Mouse (Mus musculus): Measurements from ENCODE around the gene Kat6b. TPM values are rescaled to one million over a fixed set of nuclear protein-coding genes. Genes with fewer than 3 reads are reported as not detected.

Kat6b gene
- polyA plus RNA-seq, 1 experiment from 2014 or later, result 21.4 TPM

DNA sequence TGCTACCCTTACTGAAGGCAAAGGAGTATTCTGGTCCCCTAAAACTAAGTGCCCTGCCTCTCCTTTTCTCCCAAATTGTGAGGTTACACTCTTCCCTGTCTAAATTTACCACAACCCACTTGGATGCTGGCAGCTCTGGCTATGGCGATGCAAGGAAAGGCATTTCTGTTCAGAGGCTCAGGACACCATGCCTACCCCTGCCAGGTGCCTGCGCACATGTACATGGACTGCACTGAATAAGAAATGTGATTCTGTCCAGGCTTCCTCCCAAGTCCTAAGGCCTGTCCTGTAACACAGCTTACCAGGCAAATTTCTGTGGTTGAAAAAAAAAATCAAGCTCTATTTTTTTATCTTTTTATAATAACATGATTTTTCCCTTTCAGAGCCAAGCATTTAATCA, 195.0 kb downstream of the Kat6b start:
- in situ Hi-C loops (cut with MboI; ENCODE audit: low pct_unique_long_range_greater_than_20kb), result no loop called here
- ATAC-seq (no peak), DNase-seq (ENCODE audit: low read depth, low spot score) (no peak)
- no peak for TF ChIP-seq CTCF (IDR thresholded peaks at IDR 0.05)
- H3K27me3 ChIP-seq, result no peaks in the 10 kb centered on the region
- ChIA-PET POLR2A (no interaction called here), CTCF (interaction anchor here (2.4 kb wide), 1 partner anchor 65 kb away, joined by 9 read pairs; no protein-coding TSS in a partner anchor)

DNA sequence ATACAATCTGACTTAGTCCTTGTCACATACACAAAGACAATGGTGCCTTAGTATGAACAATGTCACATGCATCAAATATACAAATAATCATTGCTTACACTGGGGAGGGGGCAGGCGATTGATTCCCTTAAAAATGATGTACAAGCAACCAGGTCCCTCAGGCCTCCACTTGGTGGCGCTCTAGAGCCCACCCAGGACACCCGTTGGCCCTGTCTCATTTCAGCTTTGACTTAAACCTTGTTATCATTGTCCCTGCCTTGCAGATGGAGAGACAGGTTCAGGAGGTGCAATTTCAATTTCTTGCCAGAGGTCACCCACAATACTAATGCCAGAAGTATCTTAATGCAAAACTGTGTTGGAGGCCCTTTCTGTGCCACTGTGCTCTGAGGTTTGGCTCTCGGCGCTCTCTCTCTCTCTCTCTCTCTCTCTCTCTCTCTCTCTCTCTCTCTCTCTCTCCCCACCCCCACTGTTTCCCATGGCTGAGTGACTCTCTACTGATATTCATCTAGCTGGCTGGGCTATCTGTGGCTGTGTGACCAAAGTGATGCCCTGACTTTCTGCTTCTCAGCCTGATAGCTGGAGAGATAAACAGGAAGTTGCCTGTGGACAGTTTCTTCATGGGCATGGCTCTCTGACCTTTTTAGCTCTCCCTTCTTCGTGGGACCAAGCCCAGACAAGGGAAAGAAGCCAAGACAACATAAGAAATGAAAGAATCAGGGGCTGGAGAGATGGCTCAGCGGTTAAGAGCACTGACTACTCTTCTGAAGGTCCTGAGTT, 197.5 kb downstream of the Kat6b start:
- POLR2A ChIA-PET, result no interaction called here
- no peak for TF ChIP-seq CTCF (IDR thresholded peaks at IDR 0.05)
- ATAC-seq, result no peak

DNA sequence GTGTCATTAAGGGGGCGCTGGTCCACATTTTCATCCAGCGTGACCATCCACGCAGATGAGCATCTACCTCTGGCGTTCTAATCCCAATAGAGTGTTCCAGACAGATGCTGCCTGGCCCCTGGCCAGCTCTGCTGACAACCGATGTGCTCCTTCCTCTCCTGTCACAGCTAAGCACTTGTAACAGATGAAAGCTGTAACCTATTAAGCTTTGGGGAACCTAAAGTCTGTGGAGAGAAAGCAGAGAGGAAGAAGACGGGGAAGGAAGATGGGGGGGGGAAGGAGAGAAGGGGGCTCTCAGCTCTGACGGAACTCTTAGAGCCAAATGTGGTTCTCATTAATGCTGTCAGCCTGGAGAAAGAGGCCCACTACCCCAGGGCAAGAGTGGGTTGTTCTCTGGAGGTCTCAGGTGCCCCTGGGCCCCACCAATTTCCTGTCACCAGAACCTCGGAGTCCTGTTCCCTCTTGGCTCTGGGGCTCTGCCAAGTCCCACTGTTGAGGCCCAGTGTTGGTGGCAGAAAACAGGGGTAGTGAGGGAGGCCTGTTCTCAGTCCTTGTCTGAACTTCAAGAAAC, 198.5 kb downstream of the Kat6b start:
- POLR2A ChIA-PET, result no interaction called here
- in situ Hi-C loops (cut with MboI; ENCODE audit: low pct_unique_long_range_greater_than_20kb), result no loop called here
- no peaks in the 10 kb centered on the region for H3K27me3 ChIP-seq
- CTCF ChIA-PET, result interaction anchor here (3.4 kb wide), 1 partner anchor 62 kb away, joined by 14 read pairs; no protein-coding TSS in a partner anchor
- ATAC-seq (no peak), DNase-seq (ENCODE audit: low read depth, low spot score) (no peak)
- no peak for TF ChIP-seq CTCF (IDR thresholded peaks at IDR 0.05)

More for the DNA sequence above, 197.5 kb downstream of the Kat6b start:
- CTCF ChIA-PET, result interaction anchor here (0.7 to 3.4 kb wide), 3 partner anchors 21 to 63 kb away, joined by 3 to 14 read pairs (median 3); no protein-coding TSS in a partner anchor
- no peak for DNase-seq (ENCODE audit: low read depth, low spot score)
- no peaks in the 10 kb centered on the region for H3K27me3 ChIP-seq
- in situ Hi-C loops (cut with MboI; ENCODE audit: low pct_unique_long_range_greater_than_20kb), result no loop called here

DNA sequence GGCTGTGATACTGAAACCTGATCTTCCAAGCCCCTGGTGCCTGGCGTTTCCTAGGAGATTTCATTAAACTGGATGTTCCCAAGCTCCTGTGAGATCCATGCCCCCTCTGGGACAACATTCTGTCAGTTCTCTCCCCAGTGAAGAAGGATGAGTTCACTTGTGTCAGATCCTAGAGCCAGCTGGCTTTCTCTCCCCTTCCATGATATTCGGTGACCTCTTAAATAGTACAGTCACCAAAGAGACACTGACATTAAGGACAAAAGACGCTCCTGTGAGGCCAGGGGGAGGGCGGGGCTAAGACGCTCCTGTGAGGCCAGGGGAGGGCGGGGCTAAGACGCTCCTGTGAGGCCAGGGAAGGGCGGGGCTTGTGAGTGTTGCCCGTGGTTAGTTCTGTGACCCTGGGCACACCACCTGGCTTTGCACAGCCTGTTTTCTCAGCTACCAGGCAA, 201.5 kb downstream of the Kat6b start:
- no peak for ATAC-seq
- no peak for TF ChIP-seq CTCF (IDR thresholded peaks at IDR 0.05)
- no peaks in the 10 kb centered on the region for H3K27me3 ChIP-seq
- ChIA-PET POLR2A (interaction anchor here (0.7 to 0.9 kb wide), 2 partner anchors 54 to 126 kb away, joined by 3 read pairs; no protein-coding TSS in a partner anchor), CTCF (interaction anchor here (0.7 kb wide), 1 partner anchor 59 kb away, joined by 3 read pairs; no protein-coding TSS in a partner anchor)
- DNase-seq (ENCODE audit: low read depth, low spot score), result no peak
- in situ Hi-C loops (cut with MboI; ENCODE audit: low pct_unique_long_range_greater_than_20kb), result no loop called here

DNA sequence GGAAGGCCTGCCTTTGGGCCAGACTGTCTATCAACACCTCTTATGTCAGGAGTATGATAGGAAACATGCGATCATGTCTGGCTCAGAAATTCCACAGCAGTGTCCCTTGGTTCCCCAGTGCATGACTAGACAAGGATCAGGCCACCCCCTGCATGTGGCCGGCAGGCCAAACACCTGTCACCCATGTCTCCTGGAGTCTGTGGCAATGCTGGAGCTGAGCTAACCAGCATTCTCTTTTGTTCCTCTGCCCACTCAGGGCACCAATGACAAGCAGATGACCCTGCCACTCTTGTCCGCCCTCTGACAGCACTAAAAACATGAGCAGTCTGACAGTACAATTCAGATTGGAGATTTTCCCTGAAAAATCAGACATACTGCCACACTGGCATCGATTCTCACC, 202.6 kb downstream of the Kat6b start:
- no peak for TF ChIP-seq CTCF (IDR thresholded peaks at IDR 0.05)
- CTCF ChIA-PET, result no interaction called here
- POLR2A ChIA-PET, result no interaction called here
- no peak for DNase-seq (ENCODE audit: low read depth, low spot score)
- no peak for ATAC-seq
- in situ Hi-C loops (cut with MboI; ENCODE audit: low pct_unique_long_range_greater_than_20kb), result no loop called here
- H3K27me3 ChIP-seq, result no peaks in the 10 kb centered on the region

DNA sequence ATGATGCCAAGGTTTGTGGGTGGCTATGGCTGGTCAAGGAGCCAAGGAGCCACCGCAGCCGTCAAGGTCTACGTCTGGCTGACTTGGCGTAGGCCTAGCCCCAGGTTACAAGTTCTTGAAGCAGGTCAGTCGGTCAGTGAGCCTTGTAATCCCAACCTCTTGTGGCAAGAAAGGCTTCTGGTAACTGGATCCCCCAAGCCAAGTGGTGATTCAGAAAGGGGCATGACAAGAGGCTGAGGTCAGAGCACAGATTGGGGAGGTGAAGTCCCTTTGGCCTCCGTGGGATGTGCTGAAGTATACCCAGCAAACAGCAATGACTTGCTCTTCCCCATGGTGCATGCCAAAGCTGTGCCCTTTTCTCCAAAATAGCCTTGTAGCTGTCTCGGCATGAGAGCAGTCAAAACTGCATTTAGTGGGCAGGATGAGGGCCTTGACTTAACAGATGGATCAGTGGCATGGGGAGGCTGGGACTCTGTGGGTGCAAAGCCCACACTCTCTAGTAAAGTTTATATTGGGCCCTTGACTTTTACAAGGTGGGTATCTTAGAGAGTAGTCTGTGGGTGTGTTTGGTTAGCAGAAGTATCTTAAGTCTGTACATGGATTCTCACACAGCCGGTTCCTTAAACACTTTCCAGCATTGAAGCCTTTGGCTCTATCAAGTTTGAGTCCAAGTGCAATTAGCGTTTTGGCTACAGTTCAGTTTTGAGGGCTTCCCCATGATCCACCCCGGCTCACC, 204.3 kb downstream of the Kat6b start:
- POLR2A ChIA-PET, result no interaction called here
- CTCF ChIA-PET, result no interaction called here
- TF ChIP-seq CTCF (IDR thresholded peaks at IDR 0.05), result no peak
- ATAC-seq (peak; percentile 89), DNase-seq (ENCODE audit: low read depth, low spot score) (peak; percentile 92)
- in situ Hi-C loops (cut with MboI; ENCODE audit: low pct_unique_long_range_greater_than_20kb), result loop anchor here (5.0 kb wide), 1 partner anchor 52 kb away; no protein-coding TSS in a partner anchor
- no peaks in the 10 kb centered on the region for H3K27me3 ChIP-seq

DNA sequence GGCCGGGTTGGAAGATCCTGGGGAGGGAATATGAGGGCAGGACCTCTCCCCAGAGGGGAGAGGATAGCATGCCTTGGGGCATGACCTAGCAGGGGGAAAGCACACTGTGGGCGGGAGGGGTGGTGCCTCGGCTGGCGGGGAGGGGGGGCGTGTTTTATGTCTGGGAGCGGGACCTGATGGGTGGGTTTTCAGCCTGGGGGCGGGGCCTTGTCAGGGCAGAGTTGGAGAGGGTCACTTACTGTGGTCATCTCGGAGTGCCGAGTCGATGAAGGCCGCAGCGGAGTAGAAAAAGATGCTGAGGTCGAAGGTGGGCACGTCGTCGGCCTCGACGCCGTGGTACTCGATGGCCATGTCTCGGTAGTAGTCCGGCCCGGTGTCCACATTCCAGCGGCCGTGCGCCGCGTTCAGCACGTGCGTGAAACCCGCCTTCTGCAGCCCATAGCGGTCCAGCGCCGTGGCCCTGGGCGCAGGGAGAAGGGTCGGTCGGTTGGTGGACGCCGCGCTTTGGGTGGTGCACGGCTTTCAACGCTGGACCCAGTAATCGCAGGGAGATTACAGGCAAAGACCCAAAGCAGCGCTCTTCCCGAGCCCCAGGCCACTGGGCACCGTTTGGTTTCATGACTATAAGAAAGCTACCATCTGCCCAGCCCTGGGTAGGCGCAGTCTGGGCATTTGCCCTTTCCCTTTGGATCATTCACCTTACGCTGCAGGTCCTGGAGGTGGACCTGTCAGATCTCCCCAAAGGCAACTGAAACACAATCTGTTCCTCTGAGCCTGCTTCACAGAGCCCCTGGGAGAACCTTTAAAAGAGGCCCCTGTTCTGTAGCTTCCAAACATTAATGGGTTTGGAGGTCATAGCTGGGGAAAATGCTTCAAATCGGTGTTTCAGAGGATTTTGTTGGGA, 205.4 kb downstream of the Kat6b start:
- DNase-seq (ENCODE audit: low read depth, low spot score) (no peak), ATAC-seq (no peak)
- no peak for TF ChIP-seq CTCF (IDR thresholded peaks at IDR 0.05)
- CTCF ChIA-PET, result no interaction called here
- no peaks in the 10 kb centered on the region for H3K27me3 ChIP-seq
- POLR2A ChIA-PET, result interaction anchor here (0.6 kb wide), 1 partner anchor 25 kb away, joined by 12 read pairs; no protein-coding TSS in a partner anchor
- in situ Hi-C loops (cut with MboI; ENCODE audit: low pct_unique_long_range_greater_than_20kb), result loop anchor here (5.0 kb wide), 1 partner anchor 51 kb away; no protein-coding TSS in a partner anchor

DNA sequence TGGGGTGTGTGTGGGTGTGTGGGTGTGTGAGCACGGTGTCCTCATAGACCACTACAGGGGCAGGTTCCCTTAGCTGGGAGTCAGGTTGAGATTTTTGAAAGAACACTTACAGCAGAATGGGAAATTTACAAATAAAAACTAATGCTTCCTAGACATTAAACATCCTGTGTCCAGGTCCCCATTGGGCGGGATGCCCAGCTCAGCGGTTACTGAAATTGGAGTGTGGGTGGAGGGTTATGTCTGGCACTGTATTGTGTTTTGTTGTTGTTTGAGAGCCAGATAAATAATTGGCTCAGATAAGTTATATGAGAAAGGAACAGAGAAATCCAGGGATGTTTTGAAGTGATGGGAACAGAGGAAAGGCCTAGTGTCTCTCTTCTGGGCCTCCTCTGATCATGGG, 209.8 kb downstream of the Kat6b start:
- DNase-seq (ENCODE audit: low read depth, low spot score) (no peak), ATAC-seq (no peak)
- H3K27me3 ChIP-seq, result no peaks in the 10 kb centered on the region
- TF ChIP-seq CTCF (IDR thresholded peaks at IDR 0.05), result no peak
- in situ Hi-C loops (cut with MboI; ENCODE audit: low pct_unique_long_range_greater_than_20kb), result no loop called here
- CTCF ChIA-PET, result no interaction called here
- POLR2A ChIA-PET, result no interaction called here

DNA sequence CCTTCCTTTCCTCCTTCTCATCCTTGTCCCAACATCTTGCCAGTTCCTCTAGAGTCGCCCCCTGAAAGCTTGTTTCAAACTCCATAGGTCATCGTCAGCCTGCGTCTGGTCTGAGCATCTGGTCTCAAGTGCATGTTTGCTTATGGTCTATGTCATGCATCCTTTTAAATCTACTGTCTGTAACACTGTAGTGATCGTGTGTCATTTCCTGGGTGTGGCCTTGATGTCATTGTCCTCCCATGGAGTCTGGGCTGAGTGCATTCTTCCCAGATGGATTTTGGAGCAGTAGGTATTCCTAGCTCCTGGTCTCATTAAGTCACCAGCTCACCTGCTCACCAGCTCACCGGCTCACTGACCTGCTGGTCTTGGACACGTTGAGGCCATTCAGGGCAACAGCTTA, 213.8 kb downstream of the Kat6b start:
- no peak for DNase-seq (ENCODE audit: low read depth, low spot score)
- in situ Hi-C loops (cut with MboI; ENCODE audit: low pct_unique_long_range_greater_than_20kb), result no loop called here
- H3K27me3 ChIP-seq, result no peaks in the 10 kb centered on the region
- no peak for ATAC-seq
- ChIA-PET POLR2A (no interaction called here), CTCF (no interaction called here)
- no peak for TF ChIP-seq CTCF (IDR thresholded peaks at IDR 0.05)

Measured in Patski (cell line).